Mouse (Mus musculus): ENCODE results near the gene Coro2b.

GRCm38 (mm10) chr9:62438085-62438754, 98.6 kb downstream of the Coro2b start:
- TF ChIP-seq CTCF (IDR thresholded peaks at IDR 0.05; ENCODE audit: low read depth, low read length) (no peak), POLR2A (IDR thresholded peaks at IDR 0.05; ENCODE audit: insufficient read depth, low read length) (no peak)

Data from ES-Bruce4 (cell line).